Comparison of ENCODE assay signal across 17 mouse cellular contexts in genomic region chr5:24797858-24798257, GRCm38 (mm10). TPM values are rescaled to one million over a fixed set of nuclear protein-coding genes. Genes with fewer than 3 reads are reported as not detected.
"Had no signal": no experiment of that assay in that cellular context is flagged by ENCODE, and none has a peak within 500 bp of the region (broad histone marks: within the 10 kb centered on the region; RNA-seq: fewer than 3 reads in every experiment).

No protein-coding gene starts in this region.

- H3K4me3 ChIP-seq: kidney, embryonic 15.5 days; liver, embryonic 12.5 days; midbrain, embryonic 10.5 days; neural tube, embryonic 12.5 days had no signal

- H3K4me1 ChIP-seq: kidney, embryonic 15.5 days; midbrain, embryonic 10.5 days; neural tube, embryonic 12.5 days had no signal

- ATAC-seq: liver, embryonic 12.5 days had no signal

- DNase-seq: kidney, adult 2 months; kidney, postnatal 14 days; lung, embryonic 14.5 days; lung, postnatal 10 days; lung, postnatal 4 days; midbrain, embryonic 14.5 days; right cerebral cortex, postnatal 4 days; spleen, adult 18-20 months; thymus, adult 18-20 months had no signal

- H3K9ac ChIP-seq: kidney, embryonic 15.5 days; liver, embryonic 12.5 days; lung, embryonic 14.5 days; neural tube, embryonic 12.5 days had no signal

- H3K9me3 ChIP-seq: kidney, embryonic 15.5 days; liver, embryonic 12.5 days; midbrain, embryonic 10.5 days; neural tube, embryonic 12.5 days had no signal

- H3K27ac ChIP-seq: kidney, embryonic 15.5 days; liver, embryonic 12.5 days; midbrain, embryonic 10.5 days; neural tube, embryonic 12.5 days had no signal

- H3K27me3 ChIP-seq: kidney, embryonic 15.5 days; neural tube, embryonic 12.5 days had no signal

- H3K4me2 ChIP-seq: kidney, embryonic 15.5 days; liver, embryonic 12.5 days; lung, embryonic 14.5 days; neural tube, embryonic 12.5 days had no signal

RNA-seq across cellular contexts. Expression of gene Crygn, which starts 40.0 kb away (rescaled TPM):
- total RNA-seq: left cerebral cortex, adult 18-20 months; left cerebral cortex, postnatal 14 days; monocyte, adult 5-6 weeks; neutrophil, adult 5-6 weeks had no signal
- polyA plus RNA-seq: liver, embryonic 12.5 days; midbrain, embryonic 10.5 days had no signal
